Mouse (Mus musculus): ENCODE measurements around the gene Lsp1. TPM values are rescaled to one million over a fixed set of nuclear protein-coding genes. Genes with fewer than 3 reads are reported as not detected.

The Lsp1 gene
- polyA plus RNA-seq, 3 experiments from 2014 or later: 1,183 to 1,943 (median 1,210) TPM

GRCm38 (mm10) chr7:142445324-142445723 lies 15.3 kb upstream of the Lsp1 start:
- ATAC-seq: no peak

- ATAC-seq: no peak
Measured at GRCm38 (mm10) chr7:142446264-142446663, 14.3 kb upstream of the Lsp1 start.

- ATAC-seq: no peak
Measured at GRCm38 (mm10) chr7:142449038-142449617, 11.5 kb upstream of the Lsp1 start.

GRCm38 (mm10) chr7:142454706-142455105 lies 5.9 kb upstream of the Lsp1 start:
- ATAC-seq: no peak

- ATAC-seq: no peak
Measured at GRCm38 (mm10) chr7:142455251-142455650, 5.4 kb upstream of the Lsp1 start.

GRCm38 (mm10) chr7:142456806-142457205 lies 3.8 kb upstream of the Lsp1 start:
- no peak for ATAC-seq

GRCm38 (mm10) chr7:142457227-142457811 lies 3.3 kb upstream of the Lsp1 start:
- ATAC-seq: no peak

- no peak for ATAC-seq
Measured at GRCm38 (mm10) chr7:142458026-142458425, 2.6 kb upstream of the Lsp1 start.

GRCm38 (mm10) chr7:142458676-142459298 lies 1.8 kb upstream of the Lsp1 start:
- no peak for ATAC-seq

GRCm38 (mm10) chr7:142459299-142459691 lies 1.3 kb upstream of the Lsp1 start:
- ATAC-seq: no peak

- ATAC-seq: peak; percentile 23
Measured at GRCm38 (mm10) chr7:142461446-142461845, 837 bp downstream of the Lsp1 start.

- no peak for ATAC-seq
Measured at GRCm38 (mm10) chr7:142462190-142462589, 1.6 kb downstream of the Lsp1 start.

- ATAC-seq: peak; percentile 35
Measured at GRCm38 (mm10) chr7:142462594-142463078, 2.0 kb downstream of the Lsp1 start.

GRCm38 (mm10) chr7:142470171-142470691 lies 9.6 kb downstream of the Lsp1 start:
- peak; percentile 32 for ATAC-seq

- no peak for ATAC-seq
Measured at GRCm38 (mm10) chr7:142470808-142471413, 10.3 kb downstream of the Lsp1 start.

- ATAC-seq: no peak
Measured at GRCm38 (mm10) chr7:142471414-142471861, 10.8 kb downstream of the Lsp1 start.

GRCm38 (mm10) chr7:142471884-142472570 lies 11.4 kb downstream of the Lsp1 start:
- no peak for ATAC-seq

GRCm38 (mm10) chr7:142472936-142473335 lies 12.3 kb downstream of the Lsp1 start:
- no peak for ATAC-seq

- no peak for ATAC-seq
Measured at GRCm38 (mm10) chr7:142473476-142473875, 12.9 kb downstream of the Lsp1 start.

- no peak for ATAC-seq
Measured at GRCm38 (mm10) chr7:142474799-142475198, 14.2 kb downstream of the Lsp1 start.

- no peak for ATAC-seq
Measured at GRCm38 (mm10) chr7:142475641-142476040, 15.0 kb downstream of the Lsp1 start.

- ATAC-seq: no peak
Measured at GRCm38 (mm10) chr7:142476271-142476670, 15.7 kb downstream of the Lsp1 start.

Data from inflammation-experienced regulatory T-cells, adult 6 months (primary cell).